Mouse (Mus musculus): ENCODE results near the gene Ptprs. TPM values are rescaled to one million over a fixed set of nuclear protein-coding genes. Genes with fewer than 3 reads are reported as not detected.
A peak's percentile ranks its signal among the peaks of the same experiment; 100 is the strongest.

Ptprs gene
- total and polyA plus RNA-seq, 2 experiments from 2014 or later = 15.7 to 136 TPM

GRCm38 (mm10) chr17:56405856-56406840 is 70.1 kb downstream of the Ptprs start:
- no peak overlapping the region for H3K27ac ChIP-seq (ENCODE audit: low read depth)
- peaks cover 19% of the 10 kb centered on the region for H3K4me1 ChIP-seq (ENCODE audit: control insufficient read depth, insufficient read depth)
- no peak overlapping the region for H3K4me3 ChIP-seq (ENCODE audit: low read depth, low read length)
- no peak overlapping the region for H3K4me2 ChIP-seq (ENCODE audit: low read depth, low read length)
- WGBS = 79% methylated on average over 14 of the region's 14 CpGs
- H3K9me3 ChIP-seq (replicated peaks; ENCODE audit: control insufficient read depth, low read length) = no peaks in the 10 kb centered on the region
- ATAC-seq (ENCODE audit: insufficient read depth, low read depth) (no peak), DNase-seq (ENCODE audit: low spot score) (no peak)
- no peak overlapping the region for H3K9ac ChIP-seq (replicated peaks; ENCODE audit: low read depth, low read length)
- TF ChIP-seq CTCF (IDR thresholded peaks at IDR 0.05; ENCODE audit: low read depth) = no peak
- TF ChIP-seq EP300 (IDR thresholded peaks at IDR 0.05; ENCODE audit: low read depth) = no peak
- H3K27me3 ChIP-seq (ENCODE audit: control insufficient read depth, insufficient read depth, low read length) = no peaks in the 10 kb centered on the region
- H3K36me3 ChIP-seq (replicated peaks; ENCODE audit: control insufficient read depth, insufficient read depth, low read length) = peaks cover 16% of the 10 kb centered on the region

- peaks cover 17% of the 10 kb centered on the region for H3K36me3 ChIP-seq (replicated peaks; ENCODE audit: control insufficient read depth, insufficient read depth, low read length)
Observed at GRCm38 (mm10) chr17:56405341-56405740, 70.9 kb downstream of the Ptprs start.

GRCm38 (mm10) chr17:56401051-56401521 is 75.2 kb downstream of the Ptprs start:
- H3K4me3 ChIP-seq (ENCODE audit: low read depth, low read length) = no peak overlapping the region
- H3K9me3 ChIP-seq (replicated peaks; ENCODE audit: control insufficient read depth, low read length) = no peaks in the 10 kb centered on the region
- H3K9ac ChIP-seq (replicated peaks; ENCODE audit: low read depth, low read length) = no peak overlapping the region
- TF ChIP-seq EP300 (IDR thresholded peaks at IDR 0.05; ENCODE audit: low read depth) (0 out of 2 replicates have a peak, but pooled peaks have one; percentile 27), CTCF (IDR thresholded peaks at IDR 0.05; ENCODE audit: low read depth) (no peak)
- no peak overlapping the region for H3K4me2 ChIP-seq (ENCODE audit: low read depth, low read length)
- no peaks in the 10 kb centered on the region for H3K27me3 ChIP-seq (ENCODE audit: control insufficient read depth, insufficient read depth, low read length)
- DNase-seq (ENCODE audit: low spot score) = no peak
- 0 out of 2 replicates have a peak, but pooled peaks have one; percentile 29 for ATAC-seq (ENCODE audit: insufficient read depth, low read depth)
- peaks cover 57% of the 10 kb centered on the region for H3K36me3 ChIP-seq (replicated peaks; ENCODE audit: control insufficient read depth, insufficient read depth, low read length)
- H3K4me1 ChIP-seq (ENCODE audit: control insufficient read depth, insufficient read depth) = 0 out of 2 replicates have a peak, but pooled peaks cover 8% of the 10 kb centered on the region
- WGBS = 92% methylated on average over 4 of the region's 4 CpGs
- H3K27ac ChIP-seq (ENCODE audit: low read depth) = no peak overlapping the region

More at GRCm38 (mm10) chr17:56405341-56405740, 70.9 kb downstream of the Ptprs start:
- no peak overlapping the region for H3K4me3 ChIP-seq (ENCODE audit: low read depth, low read length)
- no peak overlapping the region for H3K9ac ChIP-seq (replicated peaks; ENCODE audit: low read depth, low read length)
- H3K9me3 ChIP-seq (replicated peaks; ENCODE audit: control insufficient read depth, low read length) = no peaks in the 10 kb centered on the region
- peaks cover 22% of the 10 kb centered on the region for H3K4me1 ChIP-seq (ENCODE audit: control insufficient read depth, insufficient read depth)
- H3K4me2 ChIP-seq (ENCODE audit: low read depth, low read length) = no peak overlapping the region
- H3K27ac ChIP-seq (ENCODE audit: low read depth) = no peak overlapping the region
- no peak for DNase-seq (ENCODE audit: low spot score)
- no peak for ATAC-seq (ENCODE audit: insufficient read depth, low read depth)
- no peak for TF ChIP-seq CTCF (IDR thresholded peaks at IDR 0.05; ENCODE audit: low read depth)
- H3K27me3 ChIP-seq (ENCODE audit: control insufficient read depth, insufficient read depth, low read length) = no peaks in the 10 kb centered on the region
- 90% methylated on average over 3 of the region's 3 CpGs for WGBS

GRCm38 (mm10) chr17:56400221-56400620 is 76.1 kb downstream of the Ptprs start:
- 60% methylated on average over 3 of the region's 3 CpGs for WGBS
- no peak for TF ChIP-seq CTCF (IDR thresholded peaks at IDR 0.05; ENCODE audit: low read depth)
- TF ChIP-seq EP300 (IDR thresholded peaks at IDR 0.05; ENCODE audit: low read depth) = no peak
- H3K4me2 ChIP-seq (ENCODE audit: low read depth, low read length) = no peak overlapping the region
- ATAC-seq (ENCODE audit: insufficient read depth, low read depth) = peak; percentile 34; the same call in 1 of the 2 replicates
- H3K36me3 ChIP-seq (replicated peaks; ENCODE audit: control insufficient read depth, insufficient read depth, low read length) = peaks cover 65% of the 10 kb centered on the region
- 0 out of 2 replicates have a peak, but pooled peaks cover 8% of the 10 kb centered on the region for H3K4me1 ChIP-seq (ENCODE audit: control insufficient read depth, insufficient read depth)
- no peak overlapping the region for H3K4me3 ChIP-seq (ENCODE audit: low read depth, low read length)
- no peak for DNase-seq (ENCODE audit: low spot score)
- H3K9me3 ChIP-seq (replicated peaks; ENCODE audit: control insufficient read depth, low read length) = no peaks in the 10 kb centered on the region
- H3K27ac ChIP-seq (ENCODE audit: low read depth) = peak overlapping the region; percentile 22; the same call in 1 of the 2 replicates
- H3K27me3 ChIP-seq (ENCODE audit: control insufficient read depth, insufficient read depth, low read length) = no peaks in the 10 kb centered on the region
- no peak overlapping the region for H3K9ac ChIP-seq (replicated peaks; ENCODE audit: low read depth, low read length)

GRCm38 (mm10) chr17:56396051-56396450 is 80.2 kb downstream of the Ptprs start:
- Histone ChIP-seq H3K27me3 (ENCODE audit: control insufficient read depth, insufficient read depth, low read length) (no peaks in the 10 kb centered on the region), H3K4me2 (ENCODE audit: low read depth, low read length) (no peak overlapping the region), H3K9ac (replicated peaks; ENCODE audit: low read depth, low read length) (no peak overlapping the region), H3K27ac (ENCODE audit: low read depth) (no peak overlapping the region), H3K4me1 (ENCODE audit: control insufficient read depth, insufficient read depth) (0 out of 2 replicates have a peak, but pooled peaks cover 8% of the 10 kb centered on the region), H3K9me3 (replicated peaks; ENCODE audit: control insufficient read depth, low read length) (no peaks in the 10 kb centered on the region), H3K4me3 (ENCODE audit: low read depth, low read length) (no peak overlapping the region), H3K36me3 (replicated peaks; ENCODE audit: control insufficient read depth, insufficient read depth, low read length) (peaks cover 90% of the 10 kb centered on the region)
- no peak for ATAC-seq (ENCODE audit: insufficient read depth, low read depth)
- 84% methylated on average over 6 of the region's 6 CpGs for WGBS
- DNase-seq (ENCODE audit: low spot score) = no peak
- TF ChIP-seq EP300 (IDR thresholded peaks at IDR 0.05; ENCODE audit: low read depth) (no peak), CTCF (IDR thresholded peaks at IDR 0.05; ENCODE audit: low read depth) (no peak)

All from heart, postnatal 0 days (tissue).